Comparison of ENCODE assay signal across 8 mouse cellular contexts in the genomic region with DNA sequence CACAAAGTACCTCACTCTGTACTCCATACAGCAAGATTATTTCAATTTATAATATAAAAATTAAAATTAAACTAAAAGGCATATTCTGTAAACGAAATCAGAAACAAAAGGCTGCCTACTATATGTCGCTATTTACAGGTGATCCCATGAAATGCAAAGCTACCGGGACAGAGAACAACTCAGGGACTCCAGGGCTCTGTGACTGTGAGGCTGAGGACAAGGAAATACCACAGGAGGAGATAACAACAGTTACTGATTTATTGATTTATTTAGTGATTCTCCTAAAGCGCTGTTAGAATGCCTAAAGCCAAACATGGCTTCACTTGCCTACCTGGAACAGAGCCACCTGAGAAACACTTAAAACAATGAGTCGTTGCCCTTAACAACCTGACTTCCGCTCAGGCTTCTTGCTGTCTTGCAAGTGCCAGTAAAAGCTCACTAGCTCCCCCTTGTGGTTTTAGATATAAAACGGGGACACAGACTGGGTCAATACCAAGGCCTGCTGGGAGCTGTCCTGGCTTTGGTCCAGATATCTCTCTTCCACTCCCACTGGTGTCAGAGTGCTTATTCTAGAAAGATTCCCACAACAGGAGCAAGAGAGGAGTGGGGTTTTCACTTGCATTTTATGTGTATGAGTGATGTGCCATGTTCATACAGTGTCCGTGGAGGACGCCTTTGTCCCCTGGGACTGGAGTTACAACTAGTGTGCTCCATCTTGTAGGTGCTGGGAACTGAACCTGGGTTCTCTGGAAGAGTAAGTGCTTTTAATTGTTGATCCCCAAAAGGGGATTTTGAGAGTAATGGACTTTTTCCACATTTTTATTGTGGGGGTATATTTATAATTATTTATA. TPM values are rescaled to one million over a fixed set of nuclear protein-coding genes. Genes with fewer than 3 reads are reported as not detected.
A peak's percentile ranks its signal among the peaks of the same experiment; 100 is the strongest.
DNase-seq lines count a peak whose midpoint lies in the region; ATAC-seq lines count a peak whose summit lies in the region.

No protein-coding gene starts in this region.

- H3K27me3 ChIP-seq in hindbrain, embryonic 11.5 days (ENCODE audit: control insufficient read depth, insufficient read depth, low read length) = no peaks in the 10 kb centered on the region
- H3K27me3 ChIP-seq in lung, embryonic 15.5 days = no peaks in the 10 kb centered on the region

- no peak overlapping the region for H3K27ac ChIP-seq in hindbrain, embryonic 11.5 days (ENCODE audit: low read depth, low read length)
- no peak overlapping the region for H3K27ac ChIP-seq in lung, embryonic 15.5 days

- H3K9ac ChIP-seq in hindbrain, embryonic 11.5 days (ENCODE audit: low read depth, low read length) = no peak overlapping the region
- no peak overlapping the region for H3K9ac ChIP-seq in lung, embryonic 15.5 days

- no peak overlapping the region for H3K4me2 ChIP-seq in hindbrain, embryonic 11.5 days (replicated peaks; ENCODE audit: low read depth, low read length)
- H3K4me2 ChIP-seq in lung, embryonic 15.5 days = no peak overlapping the region

- DNase-seq in MN1 (ENCODE audit: low spot score) = peak; percentile 90
- DNase-seq in cerebellum, adult 11 months = peak; percentile 53
- DNase-seq in forelimb bud, embryonic 11.5 days (ENCODE audit: low read depth, low spot score) = peak; percentile 93
- peak; percentile 86 for DNase-seq in hindbrain, embryonic 11.5 days (ENCODE audit: low spot score)
- peak; percentile 43 to 46 for DNase-seq in layer of hippocampus, adult 8-10 months (ENCODE audit: low spot score in 2 of 2)
- peak; percentile 26 for DNase-seq in ovary, postnatal 36 days (ENCODE audit: low spot score)
- peak; percentile 82 for DNase-seq in thymus, postnatal 14 days

- ATAC-seq in hindbrain, embryonic 11.5 days (ENCODE audit: low FRiP score) = no peak
- ATAC-seq in lung, embryonic 15.5 days (ENCODE audit: borderline replicate concordance, extremely low read depth, low FRiP score, low TSS enrichment) = peak; percentile 55; the same call in 1 of the 2 replicates

- H3K36me3 ChIP-seq in hindbrain, embryonic 11.5 days (ENCODE audit: control insufficient read depth, insufficient read depth, low read length) = no peaks in the 10 kb centered on the region
- no peaks in the 10 kb centered on the region for H3K36me3 ChIP-seq in lung, embryonic 15.5 days

- H3K4me3 ChIP-seq in hindbrain, embryonic 11.5 days (ENCODE audit: low read depth, low read length) = no peak overlapping the region
- H3K4me3 ChIP-seq in lung, embryonic 15.5 days = no peak overlapping the region

- no peaks in the 10 kb centered on the region for H3K4me1 ChIP-seq in hindbrain, embryonic 11.5 days (replicated peaks; ENCODE audit: control insufficient read depth, insufficient read depth, low read length)
- H3K4me1 ChIP-seq in lung, embryonic 15.5 days = peaks cover 21% of the 10 kb centered on the region

- no peaks in the 10 kb centered on the region for H3K9me3 ChIP-seq in hindbrain, embryonic 11.5 days (ENCODE audit: control insufficient read depth, low read length)
- no peaks in the 10 kb centered on the region for H3K9me3 ChIP-seq in lung, embryonic 15.5 days

- WGBS in hindbrain, embryonic 11.5 days = 38% methylated on average over 9 of the region's 9 CpGs
- WGBS in lung, embryonic 15.5 days = 37% methylated on average over 9 of the region's 9 CpGs

RNA-seq across cellular contexts. Expression of a gene that starts 27.5 kb away (rescaled TPM):
- 31.2 and 35.7 TPM in 2 replicates for polyA plus RNA-seq in hindbrain, embryonic 11.5 days (2014; fragmentation: Nextera tagmentation; extraction: Ambion mirVana)
- total RNA-seq in layer of hippocampus, adult 8-10 months (2022) = 10 to 100 TPM; 65.2 to 77.4 (median 75.3) TPM
- 30.1 and 30.3 TPM in 2 replicates for polyA plus RNA-seq in lung, embryonic 15.5 days (2015; fragmentation: Nextera tagmentation; extraction: Ambion mirVana)

RNA-seq across cellular contexts. Expression of a gene that starts 30.9 kb away (rescaled TPM):
- polyA plus RNA-seq in hindbrain, embryonic 11.5 days (2014; fragmentation: Nextera tagmentation; extraction: Ambion mirVana) = 6.4 and 8.3 TPM in 2 replicates
- 10 to 100 TPM; 13.2 to 19.0 (median 15.6) TPM for total RNA-seq in layer of hippocampus, adult 8-10 months (2022)
- 19.6 and 20.2 TPM in 2 replicates for polyA plus RNA-seq in lung, embryonic 15.5 days (2015; fragmentation: Nextera tagmentation; extraction: Ambion mirVana)

RNA-seq across cellular contexts. Expression of a gene that starts 32.5 kb away (rescaled TPM):
- 11.0 and 11.9 TPM in 2 replicates for polyA plus RNA-seq in hindbrain, embryonic 11.5 days (2014; fragmentation: Nextera tagmentation; extraction: Ambion mirVana)
- 1 to 10 TPM; 2.6 to 4.2 (median 3.0) TPM for total RNA-seq in layer of hippocampus, adult 8-10 months (2022)
- 48.4 and 49.4 TPM in 2 replicates for polyA plus RNA-seq in lung, embryonic 15.5 days (2015; fragmentation: Nextera tagmentation; extraction: Ambion mirVana)

Comparison
In these comparisons a context has a peak if more than half of its experiments do, and no peak if none do; other contexts are left out.
1. DNase-seq: peak in every context shown above with its lines; median percentile 93 in forelimb bud, embryonic 11.5 days; 90 in MN1; 86 in hindbrain, embryonic 11.5 days; 82 in thymus, postnatal 14 days; 53 in cerebellum, adult 11 months; 44 in layer of hippocampus, adult 8-10 months; 26 in ovary, postnatal 36 days.